Mouse (Mus musculus): ENCODE results near the gene Vps51. TPM values are rescaled to one million over a fixed set of nuclear protein-coding genes. Genes with fewer than 3 reads are reported as not detected.

The Vps51 gene
- polyA plus RNA-seq (2012; rRNA removed), result 145 and 163 TPM in 2 replicates

DNA sequence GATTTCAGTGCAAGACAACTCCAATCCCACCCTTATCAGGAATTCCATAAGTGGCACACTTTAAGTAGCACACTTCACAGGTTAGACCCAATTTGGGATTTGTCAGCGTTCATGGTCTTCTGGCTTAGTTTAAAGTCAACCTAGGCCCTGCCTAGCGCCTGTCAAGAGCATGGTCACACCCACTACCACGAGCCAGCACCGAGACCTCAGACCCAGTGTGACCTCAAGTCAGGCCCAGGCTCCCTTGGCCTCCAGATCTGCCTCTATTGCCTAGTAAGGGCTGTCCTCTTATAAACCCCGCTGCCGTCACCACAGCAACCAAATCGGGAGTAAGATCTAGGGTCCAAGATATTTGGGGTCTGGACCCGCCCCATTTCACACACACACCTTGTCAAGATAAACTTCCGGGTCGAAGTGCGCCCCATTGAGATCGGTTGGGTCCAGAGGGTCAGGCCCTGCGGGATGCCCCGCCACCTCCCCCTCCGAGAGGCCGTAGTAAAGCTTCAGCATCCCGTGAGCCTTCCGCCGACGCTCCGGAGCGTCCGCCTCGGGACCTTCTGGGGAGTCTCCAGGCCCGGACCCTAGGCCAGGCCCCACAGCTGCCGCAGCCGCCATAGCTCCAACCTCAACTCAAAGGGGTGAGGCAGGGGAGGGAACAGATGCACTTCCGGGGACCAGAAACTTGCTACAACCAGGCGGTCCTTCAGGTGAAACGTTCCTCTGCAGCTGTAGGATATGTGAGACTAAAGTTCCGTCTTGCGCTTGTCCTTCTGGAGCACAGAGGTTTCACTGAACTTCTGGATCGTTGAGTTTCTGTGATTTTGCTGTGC, at the start of gene Vps51:
TSS of gene Vps51 (minus strand) at position 668 of the 830 bp plus-strand sequence.
- Histone ChIP-seq H3K27ac (ENCODE audit: control insufficient read depth, insufficient read depth, low read length) (peak within 1 kb of the TSS; percentile 35; the same call in 1 of the 2 replicates), H3K36me3 (ENCODE audit: control insufficient read depth, insufficient read depth, low read length) (peaks cover 2% of the 10 kb centered on the region; the same call in 1 of the 2 replicates), H3K27me3 (ENCODE audit: control insufficient read depth, insufficient read depth, low read length) (no peaks in the 10 kb centered on the region), H3K4me3 (ENCODE audit: control insufficient read depth, insufficient read depth, low read length) (peak within 1 kb of the TSS; percentile 64), H3K4me1 (replicated peaks; ENCODE audit: control insufficient read depth, insufficient read depth, low read length) (peaks cover 10% of the 10 kb centered on the region)
- under 1% methylated on average over 33 of the region's 33 CpGs for WGBS
- peak; percentile 87 for DNase-seq
- TF ChIP-seq CTCF (IDR thresholded peaks at IDR 0.05; ENCODE audit: borderline replicate concordance, control insufficient read depth, extremely low read depth, insufficient read depth, low read length, poor library complexity) (no peak), POLR2A (IDR thresholded peaks at IDR 0.05; ENCODE audit: control insufficient read depth, extremely low read depth, insufficient read depth, low read length, poor library complexity) (no peak)

DNA sequence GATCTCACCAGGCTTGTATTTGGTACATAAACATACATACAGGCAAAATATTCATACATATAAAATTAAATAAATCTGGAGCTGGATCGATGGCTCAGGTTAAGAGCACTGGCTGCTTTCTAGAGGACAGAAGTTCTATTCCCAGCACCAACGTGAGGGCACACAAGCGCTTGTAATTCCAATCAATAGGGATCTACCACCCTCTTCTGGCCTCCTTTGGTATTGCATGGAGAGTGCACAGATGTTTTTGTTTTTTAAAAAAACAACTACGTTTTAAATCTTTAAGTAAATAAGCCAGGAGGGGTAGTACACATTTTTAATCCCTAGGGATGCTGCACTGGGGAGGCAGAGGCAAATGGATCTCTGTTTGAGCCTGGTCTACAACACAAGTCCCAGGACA, 49.3 kb upstream of the Vps51 start:
- WGBS, result 34% methylated on average over 4 of the region's 4 CpGs
- Histone ChIP-seq H3K36me3 (ENCODE audit: control insufficient read depth, insufficient read depth, low read length) (no peaks in the 10 kb centered on the region), H3K27me3 (ENCODE audit: control insufficient read depth, insufficient read depth, low read length) (no peaks in the 10 kb centered on the region), H3K4me1 (replicated peaks; ENCODE audit: control insufficient read depth, insufficient read depth, low read length) (peaks cover 3% of the 10 kb centered on the region), H3K4me3 (ENCODE audit: control insufficient read depth, insufficient read depth, low read length) (no peak overlapping the region), H3K27ac (ENCODE audit: control insufficient read depth, insufficient read depth, low read length) (no peak overlapping the region)
- peak; percentile 65 for DNase-seq
- no peak for TF ChIP-seq POLR2A (IDR thresholded peaks at IDR 0.05; ENCODE audit: control insufficient read depth, extremely low read depth, insufficient read depth, low read length, poor library complexity)
- TF ChIP-seq CTCF (IDR thresholded peaks at IDR 0.05; ENCODE audit: borderline replicate concordance, control insufficient read depth, extremely low read depth, insufficient read depth, low read length, poor library complexity), result no peak

DNA sequence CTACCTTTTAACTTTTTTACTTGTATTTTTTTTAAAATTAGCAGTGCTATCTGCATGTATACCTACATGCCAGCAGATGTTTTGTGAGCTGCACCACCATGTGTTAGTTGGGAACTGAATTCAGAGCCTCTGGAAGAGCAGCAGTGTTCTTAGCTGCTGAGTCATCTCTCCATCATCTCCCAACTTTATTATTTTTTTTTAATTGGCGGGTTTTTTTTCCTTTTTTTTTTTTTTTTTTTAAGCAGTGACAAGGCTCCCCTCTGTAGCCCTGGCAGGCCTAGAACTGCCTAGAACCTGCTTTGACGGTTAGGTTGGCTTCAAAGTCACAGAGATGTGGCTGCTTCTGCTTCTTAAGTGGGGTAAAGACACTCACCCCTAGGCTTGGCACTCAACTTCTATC, 47.9 kb upstream of the Vps51 start:
- 91% methylated on average over 2 of the region's 2 CpGs for WGBS
- TF ChIP-seq CTCF (IDR thresholded peaks at IDR 0.05; ENCODE audit: borderline replicate concordance, control insufficient read depth, extremely low read depth, insufficient read depth, low read length, poor library complexity), result no peak
- TF ChIP-seq POLR2A (IDR thresholded peaks at IDR 0.05; ENCODE audit: control insufficient read depth, extremely low read depth, insufficient read depth, low read length, poor library complexity), result no peak

DNA sequence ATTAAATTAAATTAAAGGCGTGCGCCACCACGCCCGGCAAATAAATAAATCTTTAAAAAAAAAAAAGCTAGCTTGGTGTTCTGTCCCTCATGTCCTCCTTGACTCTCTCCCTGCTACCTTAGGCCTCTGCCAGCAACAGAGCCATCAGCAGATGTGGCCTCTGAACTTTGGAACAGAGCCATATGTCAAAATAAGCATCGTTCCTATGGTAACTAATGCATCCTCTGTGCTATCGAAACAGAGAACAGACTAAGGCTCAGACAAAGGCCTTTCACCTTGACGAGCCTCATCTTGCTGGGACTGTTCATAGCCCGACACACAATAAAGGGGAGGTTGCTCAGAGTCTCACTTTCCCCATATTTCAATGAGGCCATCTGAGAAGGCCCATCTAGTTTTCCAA, 46.3 kb upstream of the Vps51 start:
- H3K27me3 ChIP-seq (ENCODE audit: control insufficient read depth, insufficient read depth, low read length), result no peaks in the 10 kb centered on the region
- no peaks in the 10 kb centered on the region; the same call in 1 of the 2 replicates for H3K4me1 ChIP-seq (replicated peaks; ENCODE audit: control insufficient read depth, insufficient read depth, low read length)
- no peaks in the 10 kb centered on the region for H3K36me3 ChIP-seq (ENCODE audit: control insufficient read depth, insufficient read depth, low read length)
- no peak overlapping the region for H3K27ac ChIP-seq (ENCODE audit: control insufficient read depth, insufficient read depth, low read length)
- TF ChIP-seq POLR2A (IDR thresholded peaks at IDR 0.05; ENCODE audit: control insufficient read depth, extremely low read depth, insufficient read depth, low read length, poor library complexity) (no peak), CTCF (IDR thresholded peaks at IDR 0.05; ENCODE audit: borderline replicate concordance, control insufficient read depth, extremely low read depth, insufficient read depth, low read length, poor library complexity) (no peak)
- DNase-seq, result no peak
- WGBS, result 93% methylated on average over 8 of the region's 8 CpGs
- no peak overlapping the region for H3K4me3 ChIP-seq (ENCODE audit: control insufficient read depth, insufficient read depth, low read length)

More for the DNA sequence above, 47.9 kb upstream of the Vps51 start:
- H3K27ac ChIP-seq (ENCODE audit: control insufficient read depth, insufficient read depth, low read length), result no peak overlapping the region
- H3K27me3 ChIP-seq (ENCODE audit: control insufficient read depth, insufficient read depth, low read length), result no peaks in the 10 kb centered on the region
- peaks cover 3% of the 10 kb centered on the region for H3K4me1 ChIP-seq (replicated peaks; ENCODE audit: control insufficient read depth, insufficient read depth, low read length)
- DNase-seq, result no peak
- no peaks in the 10 kb centered on the region for H3K36me3 ChIP-seq (ENCODE audit: control insufficient read depth, insufficient read depth, low read length)
- H3K4me3 ChIP-seq (ENCODE audit: control insufficient read depth, insufficient read depth, low read length), result no peak overlapping the region

DNA sequence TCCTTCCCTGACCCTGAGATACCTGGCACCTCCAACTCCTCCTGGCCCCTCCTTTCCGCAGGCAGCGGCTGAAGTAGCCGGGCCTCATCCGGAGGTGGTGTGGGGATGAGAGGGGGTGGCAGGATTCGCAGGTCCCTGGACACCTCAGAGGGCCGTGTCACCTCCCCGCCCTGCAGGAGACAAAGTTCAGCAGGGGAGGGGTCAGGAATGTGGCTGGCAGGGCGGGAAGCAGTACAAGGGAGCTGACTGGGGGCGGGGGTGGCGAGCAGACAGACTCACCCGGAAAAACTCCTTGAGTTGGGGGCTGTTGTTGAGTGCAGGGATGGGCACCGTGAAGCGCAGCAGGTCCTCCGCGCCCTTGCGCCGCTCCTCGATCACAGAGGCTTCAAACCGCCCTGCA, 44.7 kb upstream of the Vps51 start:
- no peaks in the 10 kb centered on the region for H3K27me3 ChIP-seq (ENCODE audit: control insufficient read depth, insufficient read depth, low read length)
- H3K27ac ChIP-seq (ENCODE audit: control insufficient read depth, insufficient read depth, low read length), result no peak overlapping the region
- 95% methylated on average over 19 of the region's 19 CpGs for WGBS

DNA sequence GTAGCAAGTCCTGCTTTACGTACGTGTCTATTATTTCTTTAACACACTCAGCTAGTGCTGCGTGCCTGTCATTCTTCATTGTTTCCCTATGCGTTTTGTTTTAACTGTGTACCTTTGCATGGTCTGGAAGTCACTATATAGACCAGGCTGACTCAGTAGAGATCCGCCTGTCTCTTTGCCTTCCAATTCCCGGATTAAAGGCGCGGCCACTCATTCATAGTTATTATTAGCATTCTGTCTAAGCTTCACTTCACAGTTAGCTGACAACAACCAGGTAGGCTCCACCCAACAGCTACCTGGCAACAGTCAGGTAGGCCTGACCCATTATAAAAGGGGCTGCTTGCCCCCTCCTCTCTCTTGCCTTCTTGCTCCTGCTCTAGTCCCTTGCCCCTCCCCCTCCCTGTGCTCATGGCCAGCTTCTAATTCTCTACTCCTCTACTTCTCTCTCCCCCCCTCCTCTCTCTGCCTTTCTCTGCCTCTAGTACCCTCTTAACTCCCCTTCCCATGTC, 41.7 kb upstream of the Vps51 start:
- no peak for DNase-seq
- 5% methylated on average over 8 of the region's 8 CpGs for WGBS
- TF ChIP-seq CTCF (IDR thresholded peaks at IDR 0.05; ENCODE audit: borderline replicate concordance, control insufficient read depth, extremely low read depth, insufficient read depth, low read length, poor library complexity), result no peak
- TF ChIP-seq POLR2A (IDR thresholded peaks at IDR 0.05; ENCODE audit: control insufficient read depth, extremely low read depth, insufficient read depth, low read length, poor library complexity), result no peak
- Histone ChIP-seq H3K36me3 (ENCODE audit: control insufficient read depth, insufficient read depth, low read length) (no peaks in the 10 kb centered on the region; the same call in 1 of the 2 replicates), H3K4me1 (replicated peaks; ENCODE audit: control insufficient read depth, insufficient read depth, low read length) (peaks cover 8% of the 10 kb centered on the region; the same call in 1 of the 2 replicates), H3K4me3 (ENCODE audit: control insufficient read depth, insufficient read depth, low read length) (no peak overlapping the region), H3K27me3 (ENCODE audit: control insufficient read depth, insufficient read depth, low read length) (no peaks in the 10 kb centered on the region), H3K27ac (ENCODE audit: control insufficient read depth, insufficient read depth, low read length) (no peak overlapping the region)

More for the DNA sequence above, 44.7 kb upstream of the Vps51 start:
- no peak for DNase-seq
- TF ChIP-seq CTCF (IDR thresholded peaks at IDR 0.05; ENCODE audit: borderline replicate concordance, control insufficient read depth, extremely low read depth, insufficient read depth, low read length, poor library complexity) (no peak), POLR2A (IDR thresholded peaks at IDR 0.05; ENCODE audit: control insufficient read depth, extremely low read depth, insufficient read depth, low read length, poor library complexity) (no peak)
- Histone ChIP-seq H3K4me3 (ENCODE audit: control insufficient read depth, insufficient read depth, low read length) (no peak overlapping the region), H3K36me3 (ENCODE audit: control insufficient read depth, insufficient read depth, low read length) (no peaks in the 10 kb centered on the region), H3K4me1 (replicated peaks; ENCODE audit: control insufficient read depth, insufficient read depth, low read length) (peaks cover 7% of the 10 kb centered on the region; the same call in 1 of the 2 replicates)

Measured in thymus, adult 2 months (tissue).